Mouse (Mus musculus): ENCODE measurements around the gene Tbk1.

DNA sequence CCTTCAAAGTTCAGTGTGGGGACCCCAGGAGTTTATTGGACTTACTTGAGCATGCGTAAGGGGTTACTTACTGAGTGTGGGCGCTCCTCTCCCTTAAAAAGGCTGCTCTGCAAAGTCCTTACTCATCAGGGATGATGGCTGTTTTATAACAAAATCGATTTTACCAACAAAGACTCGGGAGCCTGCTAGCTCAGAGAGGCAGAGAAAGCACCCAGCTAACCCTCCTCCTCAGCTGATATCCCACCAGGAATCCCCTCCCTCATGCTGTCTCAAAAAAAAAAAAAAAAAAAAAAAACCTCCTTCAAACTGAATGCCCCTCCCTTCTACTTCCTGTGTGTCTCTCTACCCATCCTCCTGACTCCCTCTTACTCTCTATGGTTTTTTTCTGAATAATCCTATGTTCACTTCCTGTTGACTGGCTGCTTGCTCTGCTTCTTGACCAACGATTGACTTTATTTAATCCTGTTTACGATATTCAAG, 42.0 kb upstream of the Tbk1 start:
- TF ChIP-seq TAL1 (IDR thresholded peaks at IDR 0.05; ENCODE audit: low read length) (no peak), GATA1 (IDR thresholded peaks at IDR 0.05; ENCODE audit: low read length) (no peak)
